Mouse (Mus musculus) midbrain, embryonic 11.5 days (tissue): ENCODE results near the gene Tjp2. TPM values are rescaled to one million over a fixed set of nuclear protein-coding genes. Genes with fewer than 3 reads are reported as not detected.

ENCODE experiments used
- ATAC-seq: fragments of 200-750 bp; cut with Nextera tagmentation; 2 replicates; pipeline ENCODE4 v1.8.0; 2017; ENCODE audit warnings: moderate TSS enrichment, moderate library complexity; ENCODE audit not compliant: low FRiP score
- DNase-seq: peaks from one replicate; pipeline ENCODE4 v3.0.0; 2015; ENCODE audit warnings: low spot score; ENCODE audit errors: missing footprints
- H3K27ac ChIP-seq: fragments of 300-500 bp; sonication (generic); 2 replicates; pipeline ENCODE4 v1.5.1; 2014; ENCODE audit warnings: low read depth, low read length
- H3K27me3 ChIP-seq: fragments of 300-500 bp; sonication (generic); 2 replicates; pipeline ENCODE4 v1.6.1; 2014; ENCODE audit warnings: mild to moderate bottlenecking, low read length, moderate library complexity, mixed read lengths; ENCODE audit not compliant: control insufficient read depth, insufficient read depth
- H3K36me3 ChIP-seq: fragments of 300-500 bp; sonication (generic); 2 replicates; pipeline ENCODE4 v1.6.1; 2014; ENCODE audit warnings: mild to moderate bottlenecking, low read length, moderate library complexity, mixed read lengths; ENCODE audit not compliant: control insufficient read depth, insufficient read depth
- H3K4me1 ChIP-seq: fragments of 300-500 bp; sonication (generic); 2 replicates; pipeline ENCODE4 v1.6.1; 2014; ENCODE audit warnings: low read length; ENCODE audit not compliant: control insufficient read depth, insufficient read depth
- H3K4me2 ChIP-seq: fragments of 300-500 bp; sonication (generic); 2 replicates; pipeline ENCODE4 v1.6.1; 2014; ENCODE audit warnings: mild to moderate bottlenecking, moderate library complexity
- H3K4me3 ChIP-seq: fragments of 300-500 bp; sonication (generic); 2 replicates; pipeline ENCODE4 v1.5.1; 2014; ENCODE audit warnings: low read depth, low read length
- H3K9ac ChIP-seq: fragments of 300-500 bp; sonication (generic); 2 replicates; pipeline ENCODE4 v1.6.1; 2014; ENCODE audit warnings: low read length
- H3K9me3 ChIP-seq: fragments of 300-500 bp; sonication (generic); 2 replicates; pipeline ENCODE4 v1.6.1; 2016; ENCODE audit warnings: low read length; ENCODE audit not compliant: control insufficient read depth
- WGBS: fragments of 180-500 bp; shearing (Covaris S2); extraction: QIAGEN DNeasy Blood & Tissue Kit; methylation state at CpG from one replicate; pipeline ENCODE4 v1.1.7; 2014; 5-methylcytosine and 5-hydroxymethylcytosine counted together
- polyA plus RNA-seq: library from polyadenylated mRNA; unstranded; fragments of >200 nt; fragmentation: Nextera tagmentation; extraction: Ambion mirVana; gene quantifications from 2 replicates; pipeline ENCODE4 v1.2.1, GENCODE M21; 2014

The Tjp2 gene
- polyA plus RNA-seq, 1 experiment from 2014 or later: 23.0 TPM

GRCm38 (mm10) chr19:24216771-24217170 lies 8.1 kb downstream of the Tjp2 start:
- peak; percentile 77 for DNase-seq

GRCm38 (mm10) chr19:24214939-24215338 lies 9.9 kb downstream of the Tjp2 start:
- Histone ChIP-seq H3K9ac (no peak overlapping the region), H3K9me3 (no peaks in the 10 kb centered on the region), H3K4me2 (no peak overlapping the region), H3K27ac (no peak overlapping the region), H3K36me3 (no peaks in the 10 kb centered on the region), H3K27me3 (no peaks in the 10 kb centered on the region), H3K4me1 (no peaks in the 10 kb centered on the region), H3K4me3 (no peak overlapping the region)
- ATAC-seq: no peak
- peak; percentile 45 for DNase-seq
- WGBS: 88% methylated on average over 7 of the region's 7 CpGs

More at GRCm38 (mm10) chr19:24216771-24217170, 8.1 kb downstream of the Tjp2 start:
- H3K4me2 ChIP-seq: no peak overlapping the region
- H3K4me3 ChIP-seq: no peak overlapping the region
- H3K4me1 ChIP-seq: no peaks in the 10 kb centered on the region
- no peaks in the 10 kb centered on the region for H3K9me3 ChIP-seq
- H3K27ac ChIP-seq: no peak overlapping the region
- no peak overlapping the region for H3K9ac ChIP-seq
- no peak for ATAC-seq
- 81% methylated on average over 9 of the region's 9 CpGs for WGBS
- H3K36me3 ChIP-seq: no peaks in the 10 kb centered on the region
- no peaks in the 10 kb centered on the region for H3K27me3 ChIP-seq

DNA sequence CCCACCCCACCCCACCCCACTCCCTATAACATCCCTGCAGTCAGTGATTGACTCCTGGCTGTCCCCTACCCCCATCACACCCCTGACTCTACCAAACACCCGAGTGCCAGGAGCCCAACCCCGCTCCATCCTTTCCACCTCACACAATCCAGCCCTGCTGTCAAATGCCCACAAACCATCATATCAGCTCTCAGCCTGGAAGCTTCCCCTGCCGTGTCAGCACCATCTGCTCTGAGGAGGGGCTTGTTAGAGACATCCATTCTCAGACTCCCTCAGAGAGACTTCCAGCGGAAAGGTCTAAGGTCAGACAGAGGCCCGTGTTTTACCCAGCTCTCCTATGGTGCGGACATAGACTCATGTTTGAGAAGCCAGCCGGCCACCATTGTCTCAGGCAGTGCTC lies 11.5 kb downstream of the Tjp2 start:
- H3K9me3 ChIP-seq: no peaks in the 10 kb centered on the region
- H3K27ac ChIP-seq: no peak overlapping the region
- no peak overlapping the region for H3K4me3 ChIP-seq
- H3K36me3 ChIP-seq: no peaks in the 10 kb centered on the region
- 56% methylated on average over 7 of the region's 7 CpGs for WGBS
- ATAC-seq (no peak), DNase-seq (peak; percentile 88)
- no peak overlapping the region for H3K4me2 ChIP-seq
- no peaks in the 10 kb centered on the region for H3K4me1 ChIP-seq
- no peaks in the 10 kb centered on the region for H3K27me3 ChIP-seq
- H3K9ac ChIP-seq: no peak overlapping the region

DNA sequence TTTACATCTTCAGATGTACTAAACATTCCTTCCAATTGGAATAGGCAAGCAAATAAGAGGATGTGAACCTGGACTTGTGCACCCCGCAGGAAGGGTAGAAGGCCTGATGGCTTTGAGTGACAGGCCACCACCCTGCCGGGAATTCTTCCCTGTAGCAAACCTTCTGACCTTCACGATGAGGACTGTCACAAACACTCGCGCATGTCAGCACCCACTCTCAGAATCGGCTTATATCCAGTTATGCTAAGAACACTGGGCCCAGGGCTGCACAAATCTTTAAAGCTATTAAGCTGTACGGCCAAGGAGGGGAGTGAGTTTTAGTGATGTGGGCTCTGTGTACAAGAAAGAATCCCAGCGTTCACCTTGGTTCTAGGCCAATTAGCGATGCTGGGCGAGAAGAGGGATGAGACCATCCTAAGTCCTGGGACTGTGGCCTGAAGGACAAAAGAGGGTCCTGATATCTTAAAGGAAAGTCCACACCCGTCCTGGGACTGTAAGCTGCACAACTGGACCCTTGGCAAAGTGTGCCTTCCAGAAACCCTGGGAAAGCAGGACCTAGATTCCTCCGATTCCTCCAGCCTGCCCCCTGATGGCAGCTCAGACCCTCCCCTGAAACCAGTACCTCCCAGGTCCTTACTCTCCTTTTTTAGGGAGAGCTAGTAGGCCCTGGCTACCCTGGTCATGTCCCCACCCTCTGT lies 12.1 kb downstream of the Tjp2 start:
- Histone ChIP-seq H3K27ac (no peak overlapping the region), H3K36me3 (no peaks in the 10 kb centered on the region), H3K4me2 (no peak overlapping the region), H3K27me3 (no peaks in the 10 kb centered on the region), H3K9me3 (no peaks in the 10 kb centered on the region), H3K4me1 (no peaks in the 10 kb centered on the region), H3K4me3 (no peak overlapping the region), H3K9ac (no peak overlapping the region)
- 87% methylated on average over 12 of the region's 12 CpGs for WGBS
- ATAC-seq (no peak), DNase-seq (peak; percentile 77)

DNA sequence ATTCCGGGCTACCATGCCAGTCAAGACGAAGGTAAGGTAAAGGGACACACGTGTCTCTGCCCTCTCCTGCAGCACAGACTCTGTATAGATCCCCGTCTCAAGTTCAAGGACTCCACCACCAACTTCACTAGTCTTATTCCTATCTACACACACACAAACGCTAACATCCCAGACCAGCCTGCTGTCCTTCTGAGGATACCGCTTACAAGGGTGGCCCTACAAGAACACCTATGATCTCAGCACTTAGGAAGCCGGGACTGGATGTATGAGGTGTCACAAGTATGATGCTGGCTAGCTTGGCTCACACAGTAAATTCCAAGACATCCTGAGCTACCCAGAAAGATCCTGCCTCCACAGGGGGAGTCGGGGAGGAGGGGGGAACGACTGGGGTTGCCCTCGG lies 13.7 kb downstream of the Tjp2 start:
- no peaks in the 10 kb centered on the region for H3K36me3 ChIP-seq
- no peaks in the 10 kb centered on the region for H3K9me3 ChIP-seq
- H3K9ac ChIP-seq: no peak overlapping the region
- ATAC-seq (no peak), DNase-seq (peak; percentile 53)
- no peak overlapping the region for H3K27ac ChIP-seq
- no peaks in the 10 kb centered on the region for H3K27me3 ChIP-seq
- WGBS: 83% methylated on average over 10 of the region's 10 CpGs
- no peak overlapping the region for H3K4me2 ChIP-seq
- H3K4me3 ChIP-seq: no peak overlapping the region
- no peaks in the 10 kb centered on the region for H3K4me1 ChIP-seq

DNA sequence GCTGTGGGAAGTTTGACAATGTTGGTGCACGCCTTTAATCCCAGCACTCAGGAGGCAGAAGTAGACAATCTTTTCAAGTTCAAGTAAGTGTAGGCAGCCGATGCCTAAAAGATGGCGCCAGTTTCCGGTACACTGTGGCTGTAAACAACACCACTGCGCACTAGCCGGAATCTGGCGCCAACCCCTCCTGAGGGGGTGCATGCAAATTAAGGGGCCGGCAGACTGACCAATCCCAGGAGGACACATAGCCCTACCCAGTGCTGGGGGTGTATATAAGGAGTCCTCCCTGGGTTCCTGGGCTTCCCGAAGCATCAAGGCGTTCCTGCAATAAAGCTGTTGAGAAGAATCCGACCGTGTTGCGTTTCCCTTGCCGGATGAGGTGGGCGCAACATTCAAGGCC lies 15.3 kb downstream of the Tjp2 start:
- Histone ChIP-seq H3K4me3 (no peak overlapping the region), H3K4me2 (no peak overlapping the region), H3K9ac (no peak overlapping the region), H3K36me3 (no peaks in the 10 kb centered on the region), H3K27me3 (no peaks in the 10 kb centered on the region), H3K4me1 (no peaks in the 10 kb centered on the region), H3K27ac (no peak overlapping the region), H3K9me3 (no peaks in the 10 kb centered on the region)
- DNase-seq (peak; percentile 39), ATAC-seq (no peak)
- 96% methylated on average over 15 of the region's 15 CpGs for WGBS

GRCm38 (mm10) chr19:24207967-24208366 lies 16.9 kb downstream of the Tjp2 start:
- DNase-seq: no peak
- Histone ChIP-seq H3K36me3 (no peaks in the 10 kb centered on the region), H3K4me1 (no peaks in the 10 kb centered on the region), H3K9me3 (no peaks in the 10 kb centered on the region), H3K4me2 (no peak overlapping the region), H3K9ac (no peak overlapping the region), H3K27me3 (no peaks in the 10 kb centered on the region), H3K27ac (no peak overlapping the region), H3K4me3 (no peak overlapping the region)
- ATAC-seq: no peak
- WGBS: 77% methylated on average over 1 of the region's 1 CpGs

GRCm38 (mm10) chr19:24205001-24205400 lies 19.8 kb downstream of the Tjp2 start:
- Histone ChIP-seq H3K27me3 (no peaks in the 10 kb centered on the region), H3K27ac (no peak overlapping the region), H3K4me1 (no peaks in the 10 kb centered on the region), H3K9me3 (no peaks in the 10 kb centered on the region), H3K9ac (no peak overlapping the region), H3K36me3 (no peaks in the 10 kb centered on the region), H3K4me3 (no peak overlapping the region), H3K4me2 (no peak overlapping the region)
- DNase-seq (peak; percentile 14), ATAC-seq (no peak)
- 64% methylated on average over 1 of the region's 1 CpGs for WGBS

DNA sequence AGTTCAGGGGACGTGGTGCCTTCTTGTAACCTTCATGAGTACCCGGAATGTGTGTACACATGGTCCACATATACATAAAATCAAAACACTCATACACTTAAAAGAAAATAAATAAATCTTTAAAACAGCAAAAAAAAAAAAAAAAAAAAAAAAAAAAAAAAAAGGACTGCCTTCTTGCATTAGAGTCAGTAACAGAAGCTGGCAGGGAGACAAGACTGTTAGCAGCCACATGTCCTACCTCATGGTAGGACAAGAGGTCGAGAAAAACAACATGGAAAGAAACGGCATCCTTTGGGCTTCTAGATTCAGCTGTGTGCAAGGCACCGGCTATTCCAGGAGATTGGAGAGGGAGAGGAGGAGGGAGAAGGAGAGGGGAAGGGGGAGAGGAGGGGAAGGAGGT lies 23.0 kb downstream of the Tjp2 start:
- Histone ChIP-seq H3K4me1 (no peaks in the 10 kb centered on the region), H3K27ac (no peak overlapping the region), H3K27me3 (no peaks in the 10 kb centered on the region), H3K9me3 (no peaks in the 10 kb centered on the region), H3K4me3 (no peak overlapping the region), H3K4me2 (no peak overlapping the region), H3K9ac (no peak overlapping the region), H3K36me3 (no peaks in the 10 kb centered on the region)
- WGBS: 94% methylated on average over 4 of the region's 5 CpGs
- ATAC-seq: no peak
- DNase-seq: peak; percentile 67
